8 mouse cellular contexts compared by ENCODE assay signal in the genomic region with DNA sequence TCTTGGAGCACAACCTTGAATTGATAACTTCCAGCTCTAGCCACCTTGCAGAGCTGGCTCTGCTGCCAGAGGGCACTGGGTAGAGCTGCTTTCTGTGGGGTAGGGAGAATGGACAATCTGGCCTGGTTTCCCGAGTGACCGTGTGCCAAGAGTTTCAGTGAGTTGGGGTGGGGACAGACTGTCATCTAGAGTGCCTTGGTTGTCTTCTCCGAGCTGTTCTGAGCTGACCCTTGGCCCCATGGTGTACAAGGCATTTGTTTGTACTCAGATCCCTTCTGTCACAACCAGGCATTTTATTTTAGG. TPM values are rescaled to one million over a fixed set of nuclear protein-coding genes. Genes with fewer than 3 reads are reported as not detected.
DNase-seq lines count a peak whose midpoint lies in the region; ATAC-seq lines count a peak whose summit lies in the region.

No protein-coding gene starts in this region.

- peak overlapping the region; percentile 85 for H3K4me3 ChIP-seq in neural tube, embryonic 11.5 days (ENCODE audit: low read depth, low read length)
- peak overlapping the region; percentile 87 for H3K4me3 ChIP-seq in midbrain, embryonic 15.5 days

- no peak overlapping the region for H3K9ac ChIP-seq in neural tube, embryonic 11.5 days (ENCODE audit: low read length)
- H3K9ac ChIP-seq in midbrain, embryonic 15.5 days, result no peak overlapping the region

- H3K4me1 ChIP-seq in neural tube, embryonic 11.5 days (ENCODE audit: control insufficient read depth, insufficient read depth, low read length), result peaks cover 28% of the 10 kb centered on the region
- peaks cover 44% of the 10 kb centered on the region for H3K4me1 ChIP-seq in midbrain, embryonic 15.5 days

- H3K36me3 ChIP-seq in neural tube, embryonic 11.5 days (ENCODE audit: control insufficient read depth, insufficient read depth, low read length), result no peaks in the 10 kb centered on the region
- no peaks in the 10 kb centered on the region for H3K36me3 ChIP-seq in midbrain, embryonic 15.5 days (replicated peaks)

- DNase-seq in neural tube, embryonic 11.5 days (ENCODE audit: low spot score), result no peak
- no peak for DNase-seq in neural tube, embryonic 10.5 days (ENCODE audit: extremely low spot score, low spot score)
- DNase-seq in cerebellum, postnatal 25 days, result peak; percentile 72 to 76
- DNase-seq in heart, postnatal 10 days, result peak; percentile 63 to 66
- DNase-seq in kidney, postnatal 4 days, result peak; percentile 32 to 53
- DNase-seq in left cerebral cortex, postnatal 14 days (ENCODE audit: low spot score in 2 of 2), result no peak
- no peak for DNase-seq in right cerebral cortex, adult 18-20 months

- H3K27me3 ChIP-seq in neural tube, embryonic 11.5 days (ENCODE audit: control insufficient read depth, insufficient read depth, low read length), result no peaks in the 10 kb centered on the region
- no peaks in the 10 kb centered on the region for H3K27me3 ChIP-seq in midbrain, embryonic 15.5 days (replicated peaks)

- ATAC-seq in neural tube, embryonic 11.5 days (ENCODE audit: insufficient read depth, low FRiP score, low TSS enrichment), result no peak
- no peak for ATAC-seq in midbrain, embryonic 15.5 days (replicated peaks)

- H3K27ac ChIP-seq in neural tube, embryonic 11.5 days (ENCODE audit: low read depth, low read length), result no peak overlapping the region
- no peak overlapping the region for H3K27ac ChIP-seq in midbrain, embryonic 15.5 days

- 26% methylated on average over 3 of the region's 3 CpGs for WGBS in neural tube, embryonic 11.5 days
- 15% methylated on average over 3 of the region's 3 CpGs for WGBS in midbrain, embryonic 15.5 days

- H3K9me3 ChIP-seq in neural tube, embryonic 11.5 days (ENCODE audit: control insufficient read depth, low read length), result no peaks in the 10 kb centered on the region
- no peaks in the 10 kb centered on the region for H3K9me3 ChIP-seq in midbrain, embryonic 15.5 days

- intact Hi-C loops in heart, postnatal 10 days (cut with DNase I), result loop anchor here (2.0 to 5.0 kb wide), 2 partner anchors 18 to 34 kb away; no protein-coding TSS in a partner anchor
- intact Hi-C loops in left cerebral cortex, postnatal 14 days (cut with DNase I), result loop anchor here (5.0 kb wide), 1 partner anchor 49 kb away; no protein-coding TSS in a partner anchor

- H3K4me2 ChIP-seq in neural tube, embryonic 11.5 days (ENCODE audit: low read depth), result peak overlapping the region; percentile 78
- peak overlapping the region; percentile 95 for H3K4me2 ChIP-seq in midbrain, embryonic 15.5 days

RNA-seq across cellular contexts. Expression of gene Zfp710, which starts 3.8 kb away (rescaled TPM):
- polyA plus RNA-seq in neural tube, embryonic 11.5 days (2014; fragmentation: Nextera tagmentation; extraction: Ambion mirVana), result 21.9 and 24.8 TPM in 2 replicates
- 10 to 100 TPM; 20.1 to 24.4 TPM for total RNA-seq in heart, postnatal 10 days (2021)
- polyA plus RNA-seq in midbrain, embryonic 15.5 days (2015; fragmentation: Nextera tagmentation; extraction: Ambion mirVana), result 18.0 and 18.6 TPM in 2 replicates
- 10 to 100 TPM; 15.7 to 16.0 TPM for total RNA-seq in left cerebral cortex, postnatal 14 days (2021)

Comparison
In these comparisons a context has a peak if more than half of its experiments do, and no peak if none do; other contexts are left out.
1. DNase-seq: peak in cerebellum, postnatal 25 days (2 of 2), heart, postnatal 10 days (2 of 2) and kidney, postnatal 4 days (2 of 2); none in neural tube, embryonic 11.5 days (single experiment), neural tube, embryonic 10.5 days (single experiment), left cerebral cortex, postnatal 14 days (0 of 2) and right cerebral cortex, adult 18-20 months (single experiment).